Mouse (Mus musculus): ENCODE measurements around the gene Cxcr4. TPM values are rescaled to one million over a fixed set of nuclear protein-coding genes. Genes with fewer than 3 reads are reported as not detected.
A peak's percentile ranks its signal among the peaks of the same experiment; 100 is the strongest.

Cxcr4 gene
- 96.9 and 115 TPM in 2 replicates for polyA plus RNA-seq (2012; rRNA removed)

- peak; percentile 62; the same call in 1 of the 2 replicates for TF ChIP-seq CTCF (IDR thresholded peaks at IDR 0.05; ENCODE audit: borderline replicate concordance, extremely low read depth, insufficient read depth, insufficient read length)
- peak; percentile 60; the same call in 1 of the 2 replicates for TF ChIP-seq POLR2A (IDR thresholded peaks at IDR 0.05; ENCODE audit: borderline replicate concordance, extremely low read depth, insufficient read depth, insufficient read length, poor library complexity, severe bottlenecking)
- peak; percentile 93 for DNase-seq (ENCODE audit: low read depth)
Observed at GRCm38 (mm10) chr1:128592211-128592741, at the start of gene Cxcr4. TSS of gene Cxcr4 (minus strand) at chr1:128592293.

- TF ChIP-seq CTCF (IDR thresholded peaks at IDR 0.05; ENCODE audit: borderline replicate concordance, extremely low read depth, insufficient read depth, insufficient read length) (no peak), POLR2A (IDR thresholded peaks at IDR 0.05; ENCODE audit: borderline replicate concordance, extremely low read depth, insufficient read depth, insufficient read length, poor library complexity, severe bottlenecking) (no peak)
- peak; percentile 76 for DNase-seq (ENCODE audit: low read depth)
Observed at GRCm38 (mm10) chr1:128639707-128640107, 47.6 kb upstream of the Cxcr4 start.

- DNase-seq (ENCODE audit: low read depth): no peak
- TF ChIP-seq POLR2A (IDR thresholded peaks at IDR 0.05; ENCODE audit: borderline replicate concordance, extremely low read depth, insufficient read depth, insufficient read length, poor library complexity, severe bottlenecking): no peak
- no peak for TF ChIP-seq CTCF (IDR thresholded peaks at IDR 0.05; ENCODE audit: borderline replicate concordance, extremely low read depth, insufficient read depth, insufficient read length)
Observed at GRCm38 (mm10) chr1:128637230-128637740, 45.2 kb upstream of the Cxcr4 start.

GRCm38 (mm10) chr1:128636258-128637229 is 44.5 kb upstream of the Cxcr4 start:
- no peak for TF ChIP-seq POLR2A (IDR thresholded peaks at IDR 0.05; ENCODE audit: borderline replicate concordance, extremely low read depth, insufficient read depth, insufficient read length, poor library complexity, severe bottlenecking)
- no peak for TF ChIP-seq CTCF (IDR thresholded peaks at IDR 0.05; ENCODE audit: borderline replicate concordance, extremely low read depth, insufficient read depth, insufficient read length)
- DNase-seq (ENCODE audit: low read depth): no peak

- DNase-seq (ENCODE audit: low read depth): no peak
- TF ChIP-seq POLR2A (IDR thresholded peaks at IDR 0.05; ENCODE audit: borderline replicate concordance, extremely low read depth, insufficient read depth, insufficient read length, poor library complexity, severe bottlenecking) (no peak), CTCF (IDR thresholded peaks at IDR 0.05; ENCODE audit: borderline replicate concordance, extremely low read depth, insufficient read depth, insufficient read length) (no peak)
Observed at GRCm38 (mm10) chr1:128633711-128634379, 41.8 kb upstream of the Cxcr4 start.

GRCm38 (mm10) chr1:128632522-128632921 is 40.4 kb upstream of the Cxcr4 start:
- DNase-seq (ENCODE audit: low read depth): no peak
- TF ChIP-seq POLR2A (IDR thresholded peaks at IDR 0.05; ENCODE audit: borderline replicate concordance, extremely low read depth, insufficient read depth, insufficient read length, poor library complexity, severe bottlenecking): no peak
- no peak for TF ChIP-seq CTCF (IDR thresholded peaks at IDR 0.05; ENCODE audit: borderline replicate concordance, extremely low read depth, insufficient read depth, insufficient read length)

- no peak for DNase-seq (ENCODE audit: low read depth)
- TF ChIP-seq CTCF (IDR thresholded peaks at IDR 0.05; ENCODE audit: borderline replicate concordance, extremely low read depth, insufficient read depth, insufficient read length): no peak
- TF ChIP-seq POLR2A (IDR thresholded peaks at IDR 0.05; ENCODE audit: borderline replicate concordance, extremely low read depth, insufficient read depth, insufficient read length, poor library complexity, severe bottlenecking): no peak
Observed at GRCm38 (mm10) chr1:128626144-128626678, 34.1 kb upstream of the Cxcr4 start.

- no peak for DNase-seq (ENCODE audit: low read depth)
- TF ChIP-seq CTCF (IDR thresholded peaks at IDR 0.05; ENCODE audit: borderline replicate concordance, extremely low read depth, insufficient read depth, insufficient read length) (no peak), POLR2A (IDR thresholded peaks at IDR 0.05; ENCODE audit: borderline replicate concordance, extremely low read depth, insufficient read depth, insufficient read length, poor library complexity, severe bottlenecking) (no peak)
Observed at GRCm38 (mm10) chr1:128623594-128623887, 31.4 kb upstream of the Cxcr4 start.

- DNase-seq (ENCODE audit: low read depth): peak; percentile 80
- TF ChIP-seq CTCF (IDR thresholded peaks at IDR 0.05; ENCODE audit: borderline replicate concordance, extremely low read depth, insufficient read depth, insufficient read length) (no peak), POLR2A (IDR thresholded peaks at IDR 0.05; ENCODE audit: borderline replicate concordance, extremely low read depth, insufficient read depth, insufficient read length, poor library complexity, severe bottlenecking) (no peak)
Observed at GRCm38 (mm10) chr1:128622867-128623593, 30.9 kb upstream of the Cxcr4 start.

GRCm38 (mm10) chr1:128617654-128618310 is 25.7 kb upstream of the Cxcr4 start:
- no peak for DNase-seq (ENCODE audit: low read depth)
- TF ChIP-seq POLR2A (IDR thresholded peaks at IDR 0.05; ENCODE audit: borderline replicate concordance, extremely low read depth, insufficient read depth, insufficient read length, poor library complexity, severe bottlenecking): no peak
- no peak for TF ChIP-seq CTCF (IDR thresholded peaks at IDR 0.05; ENCODE audit: borderline replicate concordance, extremely low read depth, insufficient read depth, insufficient read length)
